8 mouse cellular contexts compared by ENCODE assay signal in the genomic region with DNA sequence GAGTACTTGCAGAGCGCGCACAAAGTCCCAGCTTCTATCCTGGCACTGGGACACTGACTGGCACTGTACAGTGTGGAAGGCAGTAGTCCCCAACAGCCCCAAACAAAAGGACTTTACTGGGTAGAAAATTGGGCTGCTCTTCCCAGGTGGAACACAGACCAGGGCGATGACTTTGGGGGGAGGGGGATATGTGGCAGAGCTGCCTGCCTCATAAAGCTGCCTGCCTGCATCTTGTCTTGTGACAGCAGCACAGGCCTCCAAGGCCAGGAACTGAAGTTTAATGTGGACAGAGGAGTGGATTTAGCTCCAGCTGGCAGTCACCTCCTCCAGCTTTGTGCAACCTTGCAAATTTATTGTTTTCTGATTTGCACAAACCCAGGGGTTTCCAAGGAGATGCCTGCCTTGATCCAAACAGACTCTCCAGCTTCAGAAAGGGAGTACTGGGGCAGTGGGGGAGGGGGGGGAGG. TPM values are rescaled to one million over a fixed set of nuclear protein-coding genes. Genes with fewer than 3 reads are reported as not detected.
DNase-seq lines count a peak whose midpoint lies in the region; ATAC-seq lines count a peak whose summit lies in the region.
"Had no signal": no experiment of that assay in that cellular context is flagged by ENCODE, and none has a peak within 500 bp of the region (broad histone marks: within the 10 kb centered on the region; RNA-seq: fewer than 3 reads in every experiment).

No protein-coding gene starts in this region.

- 69% methylated on average over 3 of the region's 3 CpGs for WGBS in hindbrain, embryonic 10.5 days
- WGBS in hindbrain, embryonic 11.5 days: 69% methylated on average over 3 of the region's 3 CpGs
- 52% methylated on average over 3 of the region's 3 CpGs for WGBS in limb, embryonic 15.5 days

- no peak for ATAC-seq in hindbrain, embryonic 11.5 days (ENCODE audit: low FRiP score)
- ATAC-seq in limb, embryonic 15.5 days (ENCODE audit: insufficient number of reproducible peaks, low FRiP score, low TSS enrichment, low read depth): no peak

- peak; percentile 12 for DNase-seq in hindbrain, embryonic 10.5 days (ENCODE audit: low spot score)
- DNase-seq in hindbrain, embryonic 11.5 days (ENCODE audit: low spot score): no peak
- DNase-seq in adrenal gland, postnatal 10 days: peak; percentile 47
- DNase-seq in embryo, embryonic 11 days: peak; percentile 36
- no peak for DNase-seq in retina, embryonic 14.5 days (ENCODE audit: low spot score)
- DNase-seq in gastrocnemius, postnatal 36 days: no peak

- peaks cover 26% of the 10 kb centered on the region for H3K4me1 ChIP-seq in hindbrain, embryonic 10.5 days (replicated peaks)
- H3K4me1 ChIP-seq in hindbrain, embryonic 11.5 days (replicated peaks; ENCODE audit: control insufficient read depth, insufficient read depth, low read length): peaks cover 3% of the 10 kb centered on the region; the same call in 1 of the 2 replicates
- peaks cover 35% of the 10 kb centered on the region for H3K4me1 ChIP-seq in limb, embryonic 15.5 days

- no peaks in the 10 kb centered on the region for H3K36me3 ChIP-seq in hindbrain, embryonic 10.5 days
- no peaks in the 10 kb centered on the region for H3K36me3 ChIP-seq in hindbrain, embryonic 11.5 days (ENCODE audit: control insufficient read depth, insufficient read depth, low read length)
- no peaks in the 10 kb centered on the region for H3K36me3 ChIP-seq in limb, embryonic 15.5 days
- H3K36me3 ChIP-seq: embryonic facial prominence, embryonic 12.5 days had no signal

- H3K4me2 ChIP-seq in hindbrain, embryonic 11.5 days (replicated peaks; ENCODE audit: low read depth, low read length): no peak overlapping the region
- H3K4me2 ChIP-seq in limb, embryonic 15.5 days: no peak overlapping the region
- H3K4me2 ChIP-seq: embryonic facial prominence, embryonic 12.5 days had no signal

- no peak overlapping the region for H3K9ac ChIP-seq in hindbrain, embryonic 11.5 days (ENCODE audit: low read depth, low read length)
- H3K9ac ChIP-seq in limb, embryonic 15.5 days: 0 out of 2 replicates have a peak overlapping the region, but pooled peaks have one; percentile 7
- H3K9ac ChIP-seq: embryonic facial prominence, embryonic 12.5 days had no signal

- no peak overlapping the region for H3K4me3 ChIP-seq in hindbrain, embryonic 10.5 days
- no peak overlapping the region for H3K4me3 ChIP-seq in hindbrain, embryonic 11.5 days (ENCODE audit: low read depth, low read length)
- no peak overlapping the region for H3K4me3 ChIP-seq in limb, embryonic 15.5 days
- H3K4me3 ChIP-seq: embryonic facial prominence, embryonic 12.5 days had no signal

- peak overlapping the region; percentile 63 for H3K27ac ChIP-seq in hindbrain, embryonic 10.5 days
- no peak overlapping the region for H3K27ac ChIP-seq in hindbrain, embryonic 11.5 days (ENCODE audit: low read depth, low read length)
- H3K27ac ChIP-seq in limb, embryonic 15.5 days: peak overlapping the region; percentile 18; the same call in 1 of the 2 replicates
- H3K27ac ChIP-seq: embryonic facial prominence, embryonic 12.5 days had no signal

- H3K9me3 ChIP-seq in hindbrain, embryonic 10.5 days: no peaks in the 10 kb centered on the region
- H3K9me3 ChIP-seq in hindbrain, embryonic 11.5 days (ENCODE audit: control insufficient read depth, low read length): no peaks in the 10 kb centered on the region
- no peaks in the 10 kb centered on the region for H3K9me3 ChIP-seq in limb, embryonic 15.5 days
- H3K9me3 ChIP-seq: embryonic facial prominence, embryonic 12.5 days had no signal

- intact Hi-C loops in gastrocnemius, postnatal 36 days (cut with DNase I): no loop called here

- no peaks in the 10 kb centered on the region for H3K27me3 ChIP-seq in hindbrain, embryonic 10.5 days (ENCODE audit: insufficient read depth, poor library complexity, severe bottlenecking)
- H3K27me3 ChIP-seq in hindbrain, embryonic 11.5 days (ENCODE audit: control insufficient read depth, insufficient read depth, low read length): no peaks in the 10 kb centered on the region
- H3K27me3 ChIP-seq in limb, embryonic 15.5 days: no peaks in the 10 kb centered on the region
- H3K27me3 ChIP-seq: embryonic facial prominence, embryonic 12.5 days had no signal

RNA-seq across cellular contexts. Expression of gene Tekt5, which starts 25.8 kb away (rescaled TPM):
- 0.11 and 0.16 TPM in 2 replicates for polyA plus RNA-seq in hindbrain, embryonic 10.5 days (2016; fragmentation: Nextera tagmentation; extraction: Ambion mirVana)
- polyA plus RNA-seq in hindbrain, embryonic 11.5 days (2014; fragmentation: Nextera tagmentation; extraction: Ambion mirVana): 0.13 and 0.15 TPM in 2 replicates
- total RNA-seq in adrenal gland, postnatal 10 days (2021): under 1 TPM in 1 of 2 experiments, not detected in 1; 0.15 TPM
- 1.6 and 2.7 TPM in 2 replicates for polyA plus RNA-seq in limb, embryonic 15.5 days (2015; fragmentation: Nextera tagmentation; extraction: Ambion mirVana)
- total RNA-seq in gastrocnemius, postnatal 36 days (2021): not detected
- polyA plus RNA-seq: embryonic facial prominence, embryonic 12.5 days had no signal

RNA-seq across cellular contexts. Expression of gene Nubp1, which starts 42.2 kb away (rescaled TPM):
- polyA plus RNA-seq in hindbrain, embryonic 10.5 days (2016; fragmentation: Nextera tagmentation; extraction: Ambion mirVana): 73.5 and 77.1 TPM in 2 replicates
- 58.5 and 66.2 TPM in 2 replicates for polyA plus RNA-seq in hindbrain, embryonic 11.5 days (2014; fragmentation: Nextera tagmentation; extraction: Ambion mirVana)
- 10 to 100 TPM; 22.2 to 23.3 TPM for total RNA-seq in adrenal gland, postnatal 10 days (2021)
- polyA plus RNA-seq in limb, embryonic 15.5 days (2015; fragmentation: Nextera tagmentation; extraction: Ambion mirVana): 44.1 and 46.1 TPM in 2 replicates
- 1 to 10 TPM; 5.8 to 6.0 TPM for total RNA-seq in gastrocnemius, postnatal 36 days (2021)

RNA-seq across cellular contexts. Expression of gene Emp2, which starts 55.7 kb away (rescaled TPM):
- 3.2 and 3.6 TPM in 2 replicates for polyA plus RNA-seq in hindbrain, embryonic 10.5 days (2016; fragmentation: Nextera tagmentation; extraction: Ambion mirVana)
- polyA plus RNA-seq in hindbrain, embryonic 11.5 days (2014; fragmentation: Nextera tagmentation; extraction: Ambion mirVana): 2.6 and 3.6 TPM in 2 replicates
- total RNA-seq in adrenal gland, postnatal 10 days (2021): 10 to 100 TPM in 1 of 2 experiments, 1 to 10 TPM in 1; 9.8 to 11.6 TPM
- polyA plus RNA-seq in limb, embryonic 15.5 days (2015; fragmentation: Nextera tagmentation; extraction: Ambion mirVana): 85.2 and 88.8 TPM in 2 replicates
- 1 to 10 TPM; 4.3 to 4.9 TPM for total RNA-seq in gastrocnemius, postnatal 36 days (2021)

Comparison
In these comparisons a context has a peak if more than half of its experiments do, and no peak if none do; other contexts are left out.
1. DNase-seq: peak in hindbrain, embryonic 10.5 days (single experiment), adrenal gland, postnatal 10 days (single experiment) and embryo, embryonic 11 days (single experiment); none in hindbrain, embryonic 11.5 days (single experiment), retina, embryonic 14.5 days (single experiment) and gastrocnemius, postnatal 36 days (0 of 2).
2. RNA of gene Emp2, which starts 55.7 kb away (polyA plus RNA-seq): 85.2 to 88.8 TPM in limb, embryonic 15.5 days; 2.6 to 3.6 TPM in hindbrain, embryonic 11.5 days and 3.2 to 3.6 TPM in hindbrain, embryonic 10.5 days; every median in the first group is over 10 times any median in the second.